Mouse (Mus musculus) c-Kit-positive CD71-positive TER-119-negative erythroid progenitor cells, embryonic 14.5 days (primary cell): ENCODE measurements around the gene Cep72.
A peak's percentile ranks its signal among the peaks of the same experiment; 100 is the strongest.
"Not testable (repeated sequence)": the region's sequence is repeated elsewhere in the genome, so short reads cannot be mapped to it uniquely, and the experiment has no call there.

Experiments
- DNase-seq: peaks from one replicate; pipeline ENCODE4 v3.0.0-alpha.2; 2013; ENCODE audit warnings: low read depth

Gene Cep72

GRCm38 (mm10) chr13:74061613-74062377 lies at the start of gene Cep72:
Gene Cep72, minus strand, starts transcription at chr13:74062299.
- DNase-seq: peak; percentile 90

GRCm38 (mm10) chr13:74107410-74107809 lies 45.3 kb upstream of the Cep72 start:
- no peak for DNase-seq

GRCm38 (mm10) chr13:74104417-74104816 lies 42.3 kb upstream of the Cep72 start:
- no peak for DNase-seq

- no peak for DNase-seq
Observed at GRCm38 (mm10) chr13:74102831-74103582, 40.9 kb upstream of the Cep72 start.

GRCm38 (mm10) chr13:74102108-74102830 lies 40.2 kb upstream of the Cep72 start:
- DNase-seq: no peak

- DNase-seq: no peak
Observed at GRCm38 (mm10) chr13:74098913-74099312, 36.8 kb upstream of the Cep72 start.

- DNase-seq: peak; percentile 63
Observed at GRCm38 (mm10) chr13:74096715-74097363, 34.7 kb upstream of the Cep72 start.

- no peak for DNase-seq
Observed at GRCm38 (mm10) chr13:74095936-74096335, 33.8 kb upstream of the Cep72 start.

- no peak for DNase-seq
Observed at GRCm38 (mm10) chr13:74090265-74090664, 28.2 kb upstream of the Cep72 start.

GRCm38 (mm10) chr13:74073369-74073768 lies 11.3 kb upstream of the Cep72 start:
- no peak for DNase-seq

GRCm38 (mm10) chr13:74071714-74072113 lies 9.6 kb upstream of the Cep72 start:
- DNase-seq: no peak

GRCm38 (mm10) chr13:74071244-74071643 lies 9.1 kb upstream of the Cep72 start:
- not testable (repeated sequence) for DNase-seq

- DNase-seq: no peak
Observed at GRCm38 (mm10) chr13:74066576-74066975, 4.5 kb upstream of the Cep72 start.

GRCm38 (mm10) chr13:74063340-74064050 lies 1.4 kb upstream of the Cep72 start:
- DNase-seq: no peak

- DNase-seq: no peak
Observed at GRCm38 (mm10) chr13:74062378-74063128, 454 bp upstream of the Cep72 start.

- no peak for DNase-seq
Observed at GRCm38 (mm10) chr13:74058081-74058480, 4.0 kb downstream of the Cep72 start.

GRCm38 (mm10) chr13:74056194-74056593 lies 5.9 kb downstream of the Cep72 start:
- no peak for DNase-seq

- DNase-seq: no peak
Observed at GRCm38 (mm10) chr13:74039926-74040325, 22.2 kb downstream of the Cep72 start.

GRCm38 (mm10) chr13:74035776-74036175 lies 26.3 kb downstream of the Cep72 start:
- no peak for DNase-seq

- DNase-seq: no peak
Observed at GRCm38 (mm10) chr13:74034756-74035155, 27.3 kb downstream of the Cep72 start.

- no peak for DNase-seq
Observed at GRCm38 (mm10) chr13:74031133-74031532, 31.0 kb downstream of the Cep72 start.
